Mouse (Mus musculus) ovary, adult 2 months (tissue): ENCODE measurements around the gene Dus1l. TPM values are rescaled to one million over a fixed set of nuclear protein-coding genes. Genes with fewer than 3 reads are reported as not detected.

Experiments used
- polyA plus RNA-seq: library from polyadenylated mRNA; depleted of rRNA; stranded (reverse); fragments of >200 nt; gene quantifications from 2 replicates; pipeline ENCODE4 v1.2.3, GENCODE M21; 2012; rRNA removed

The Dus1l gene
- 54.8 and 64.2 TPM in 2 replicates for polyA plus RNA-seq

GRCm38 (mm10) chr11:120795756-120796613 is at the start of gene Dus1l:
Gene Dus1l (minus strand): TSS chr11:120796403.

GRCm38 (mm10) chr11:120823956-120824786 is 28.0 kb upstream of the Dus1l start, which contains the start of gene Fasn:
Gene Fasn (minus strand): TSS chr11:120824547.

GRCm38 (mm10) chr11:120784064-120784791 is 12.0 kb downstream of the Dus1l start, which contains the start of the genes Rfng and Gps1:
Gene Rfng (minus strand): TSS chr11:120784207.
Gene Gps1 (plus strand): TSS chr11:120784272.

GRCm38 (mm10) chr11:120762672-120763041 is 33.5 kb downstream of the Dus1l start, which contains the start of gene Hmga1b:
Gene Hmga1b (plus strand): TSS chr11:120762794.

Other genes starting within 250 kb of the Dus1l start
- gene Mcrip1, start 246.7 kb downstream of the Dus1l start, polyA plus RNA-seq, result 185 and 195 TPM in 2 replicates
- not detected in 2 replicates for gene Ppp1r27, start 245.3 kb downstream of the Dus1l start, polyA plus RNA-seq
- gene P4hb, start 223.2 kb downstream of the Dus1l start, polyA plus RNA-seq, result 355 TPM in 2 replicates
- 779 and 887 TPM in 2 replicates for gene Arhgdia, start 214.8 kb downstream of the Dus1l start, polyA plus RNA-seq
- 30.8 and 42.7 TPM in 2 replicates for gene Alyref, start 198.0 kb downstream of the Dus1l start, polyA plus RNA-seq
- 189 and 219 TPM in 2 replicates for gene Anapc11, start 198.0 kb downstream of the Dus1l start, polyA plus RNA-seq
- gene Npb, start 187.9 kb downstream of the Dus1l start, polyA plus RNA-seq, result 2.6 and 4.4 TPM in 2 replicates
- 279 and 305 TPM in 2 replicates for gene Pcyt2, start 178.5 kb downstream of the Dus1l start, polyA plus RNA-seq
- gene Sirt7, start 171.2 kb downstream of the Dus1l start, polyA plus RNA-seq, result 77.5 and 98.2 TPM in 2 replicates
- gene Mafg, start 162.8 kb downstream of the Dus1l start, polyA plus RNA-seq, result 75.0 and 78.0 TPM in 2 replicates
- gene Pycr1, start 152.6 kb downstream of the Dus1l start, polyA plus RNA-seq, result 10.8 and 14.3 TPM in 2 replicates
- 0.18 TPM in 1 of 2 replicates, not detected in the other for gene Myadml2, start 148.2 kb downstream of the Dus1l start, polyA plus RNA-seq
- gene Notum, start 135.2 kb downstream of the Dus1l start, polyA plus RNA-seq, result 12.7 and 13.6 TPM in 2 replicates
- 130 and 142 TPM in 2 replicates for gene Aspscr1, start 123.4 kb downstream of the Dus1l start, polyA plus RNA-seq
- 57.2 and 79.0 TPM in 2 replicates for gene Cenpx, start 82.7 kb downstream of the Dus1l start, polyA plus RNA-seq
- 97.4 and 99.6 TPM in 2 replicates for gene Lrrc45, start 82.5 kb downstream of the Dus1l start, polyA plus RNA-seq
- 54.5 and 76.4 TPM in 2 replicates for gene Rac3, start 74.9 kb downstream of the Dus1l start, polyA plus RNA-seq
- gene Dcxr, start 69.1 kb downstream of the Dus1l start, polyA plus RNA-seq, result 317 and 369 TPM in 2 replicates
- 193 and 267 TPM in 2 replicates for gene Cbr2, start 64.3 kb downstream of the Dus1l start, polyA plus RNA-seq
- gene Hmga1b, start 33.6 kb downstream of the Dus1l start, polyA plus RNA-seq, result 0.31 and 7.3 TPM in 2 replicates
- gene Rfng, start 12.2 kb downstream of the Dus1l start, polyA plus RNA-seq, result 74.0 and 77.8 TPM in 2 replicates
- gene Gps1, start 12.1 kb downstream of the Dus1l start, polyA plus RNA-seq, result 283 and 304 TPM in 2 replicates
- gene Fasn, start 28.1 kb upstream of the Dus1l start, polyA plus RNA-seq, result 1,315 and 1,722 TPM in 2 replicates
- 6.1 and 6.7 TPM in 2 replicates for gene Ccdc57, start 136.5 kb upstream of the Dus1l start, polyA plus RNA-seq
- gene Slc16a3, start 152.1 kb upstream of the Dus1l start, polyA plus RNA-seq, result 41.9 and 46.1 TPM in 2 replicates
- 83.9 and 91.8 TPM in 2 replicates for gene Csnk1d, start 194.9 kb upstream of the Dus1l start, polyA plus RNA-seq
- gene Cd7, start 243.0 kb upstream of the Dus1l start, polyA plus RNA-seq, result 5.7 and 9.2 TPM in 2 replicates